Mouse (Mus musculus) common myeloid progenitor, adult 5-6 weeks (primary cell): Measurements from ENCODE around the gene Rbfox3. TPM values are rescaled to one million over a fixed set of nuclear protein-coding genes. Genes with fewer than 3 reads are reported as not detected.

ENCODE experiments used
- ATAC-seq: replicated peaks from 2 replicates; pipeline ENCODE4 v1.8.0; 2016; ENCODE audit warnings: low read depth, mild to moderate bottlenecking, moderate TSS enrichment, inconsistent platforms; ENCODE audit not compliant: poor library complexity, severe bottlenecking
- total RNA-seq: library from RNA; stranded (forward); fragments of 200-1000, 187-1606 nt; gene quantifications from 2 replicates; pipeline ENCODE4 v1.2.3, GENCODE M21; 2017

Rbfox3 gene
- total RNA-seq, 1 experiment from 2014 or later = not detected

- no peak for ATAC-seq
Observed at GRCm38 (mm10) chr11:118473161-118473560, 438.2 kb downstream of the Rbfox3 start.

DNA sequence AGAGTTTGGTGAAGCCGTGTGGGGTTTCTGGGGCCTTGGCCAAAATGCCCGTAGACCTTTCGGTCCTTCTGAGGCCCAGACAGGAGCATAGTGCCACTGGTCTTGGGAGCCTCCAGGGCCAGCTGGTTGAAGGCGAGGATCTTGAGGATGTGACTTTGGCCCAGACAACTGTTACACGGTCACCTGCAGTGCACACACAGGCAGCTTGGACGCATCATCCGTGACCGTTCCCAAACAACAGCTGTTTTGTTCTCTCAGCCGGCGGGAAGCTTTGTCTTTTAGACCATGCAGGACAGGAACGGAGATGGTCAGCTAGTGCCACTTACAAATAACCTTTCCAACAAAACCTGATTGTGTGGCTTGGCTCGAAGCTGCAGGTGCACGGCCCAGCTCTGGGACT is 439.7 kb downstream of the Rbfox3 start:
- ATAC-seq = no peak

DNA sequence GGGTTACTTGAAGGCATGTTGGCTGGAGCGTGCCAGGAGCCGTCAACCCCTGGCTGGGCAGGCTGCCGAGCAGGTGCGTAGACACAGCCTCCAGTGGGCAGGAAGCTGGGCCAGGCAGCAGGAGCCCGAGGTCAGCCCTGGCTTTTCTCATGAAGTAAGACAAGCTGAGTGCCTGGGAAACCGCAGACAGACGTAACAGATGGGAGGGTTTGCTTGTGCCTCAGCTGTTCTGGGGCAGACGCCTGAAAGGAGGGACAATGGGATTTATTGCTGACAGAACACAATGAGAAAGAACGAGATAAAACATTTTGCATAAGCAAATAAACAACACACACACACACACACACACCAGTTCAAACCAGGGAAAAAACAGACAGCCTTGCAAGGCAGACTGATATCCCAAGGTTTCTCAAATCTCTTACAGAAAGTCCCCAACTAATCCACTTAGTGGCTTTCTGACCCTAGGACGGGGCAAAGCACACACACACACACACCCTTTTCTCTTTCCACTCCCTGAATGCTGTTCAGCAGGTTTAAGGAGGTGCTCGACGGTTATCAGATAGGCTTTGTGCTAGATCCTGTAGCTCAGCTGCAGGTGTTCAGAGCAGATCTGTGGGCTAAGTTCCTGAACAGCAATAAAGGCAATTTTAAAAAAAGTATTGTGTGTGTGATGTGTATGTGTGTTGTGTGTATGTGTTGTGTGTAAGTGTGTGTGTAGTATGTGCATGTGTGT is 441.0 kb downstream of the Rbfox3 start:
- peak; percentile 79 for ATAC-seq

DNA sequence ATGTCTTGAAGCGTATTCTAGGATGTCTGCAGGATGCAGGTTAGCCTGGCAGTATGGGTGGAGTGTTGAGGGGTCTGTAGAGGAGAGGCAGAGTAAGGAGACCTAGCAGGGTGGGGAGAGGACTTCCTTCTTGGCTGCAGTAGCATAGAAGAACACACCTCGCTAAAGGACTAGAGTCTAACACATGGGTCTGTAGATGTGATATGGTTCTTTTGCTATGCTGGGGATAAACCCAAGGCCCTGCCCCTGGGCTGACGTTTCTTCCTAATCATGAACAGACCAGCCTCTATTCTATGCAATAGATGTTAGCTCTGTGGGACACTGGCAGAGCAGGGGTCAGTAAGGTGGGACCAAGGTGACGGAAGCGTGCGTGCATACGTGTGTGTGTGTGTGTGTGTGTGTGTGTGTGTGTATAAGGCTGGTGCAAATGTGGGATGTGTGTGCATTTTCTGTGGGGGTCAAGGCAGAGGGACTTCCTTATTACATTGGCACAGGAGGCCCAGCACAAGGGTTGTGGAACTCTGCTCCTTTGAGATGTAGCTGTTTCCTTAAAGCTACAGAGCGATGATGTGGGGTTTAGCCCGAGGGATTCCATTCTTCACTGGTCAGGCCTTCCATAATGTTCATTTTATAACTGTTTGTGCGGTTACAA is 441.8 kb downstream of the Rbfox3 start:
- no peak for ATAC-seq

GRCm38 (mm10) chr11:118467441-118468035 is 443.9 kb downstream of the Rbfox3 start:
- peak; percentile 49 for ATAC-seq

GRCm38 (mm10) chr11:118460280-118460679 is 451.1 kb downstream of the Rbfox3 start:
- ATAC-seq = no peak

GRCm38 (mm10) chr11:118459536-118459935 is 451.9 kb downstream of the Rbfox3 start:
- ATAC-seq = peak; percentile 51

GRCm38 (mm10) chr11:118459051-118459450 is 452.3 kb downstream of the Rbfox3 start:
- peak; percentile 59 for ATAC-seq

DNA sequence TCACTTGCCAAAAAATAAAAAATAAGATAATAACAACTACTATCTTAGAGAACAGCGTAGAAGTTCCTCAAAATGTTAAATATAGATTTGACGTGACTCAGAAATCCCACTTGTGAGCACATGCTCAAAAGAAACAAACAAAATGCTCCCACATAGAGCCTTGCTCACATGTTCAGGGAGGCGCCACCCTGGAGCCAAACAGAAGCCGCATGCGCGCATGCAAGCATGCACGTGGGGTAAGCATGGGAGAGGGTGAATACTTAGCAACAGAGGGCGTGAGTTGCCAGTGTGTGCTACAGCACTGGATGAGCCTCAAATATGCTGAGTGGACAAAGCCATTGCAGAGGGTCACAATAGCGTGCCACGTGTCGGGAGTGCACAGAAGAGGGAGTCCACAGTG is 454.5 kb downstream of the Rbfox3 start:
- no peak for ATAC-seq

DNA sequence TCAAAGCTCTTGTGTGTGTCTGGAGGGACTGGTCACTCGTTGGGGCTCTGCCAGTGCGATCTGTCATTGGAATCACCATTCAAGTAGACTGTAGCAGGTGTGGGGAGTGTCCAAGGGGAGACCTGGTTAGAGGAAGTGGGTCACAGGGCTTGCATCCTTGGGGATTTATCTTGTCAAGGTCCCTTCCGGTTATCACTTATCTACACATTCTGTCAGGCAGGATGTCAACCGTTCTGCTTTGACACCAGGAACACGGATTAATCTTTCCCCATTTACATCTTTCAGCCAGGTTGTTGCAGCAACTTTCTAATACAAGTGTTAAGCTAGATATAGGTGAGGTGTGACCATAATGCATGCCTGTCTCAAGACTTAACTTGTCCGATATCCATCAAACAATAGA is 455.6 kb downstream of the Rbfox3 start:
- no peak for ATAC-seq

GRCm38 (mm10) chr11:118453886-118454671 is 457.3 kb downstream of the Rbfox3 start:
- no peak for ATAC-seq

DNA sequence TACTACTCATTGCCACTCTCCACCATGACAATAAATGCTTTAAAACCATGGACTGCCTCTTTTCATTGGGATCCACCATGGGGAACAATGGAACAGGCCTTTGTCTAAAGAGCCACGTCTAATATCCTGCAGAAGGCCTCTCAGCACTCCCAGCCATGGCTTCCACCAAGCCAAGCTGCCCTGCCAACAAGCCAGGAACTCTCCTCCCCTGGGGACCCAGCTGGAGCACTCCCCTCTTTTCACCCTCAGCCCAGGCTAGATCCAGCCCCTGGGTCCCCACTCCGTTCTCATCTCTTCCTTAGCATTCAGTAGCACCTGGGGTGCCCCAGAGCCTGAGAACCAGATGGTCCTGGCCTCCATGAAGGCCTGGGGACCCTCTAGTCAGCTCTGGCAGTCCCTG is 458.4 kb downstream of the Rbfox3 start:
- no peak for ATAC-seq

DNA sequence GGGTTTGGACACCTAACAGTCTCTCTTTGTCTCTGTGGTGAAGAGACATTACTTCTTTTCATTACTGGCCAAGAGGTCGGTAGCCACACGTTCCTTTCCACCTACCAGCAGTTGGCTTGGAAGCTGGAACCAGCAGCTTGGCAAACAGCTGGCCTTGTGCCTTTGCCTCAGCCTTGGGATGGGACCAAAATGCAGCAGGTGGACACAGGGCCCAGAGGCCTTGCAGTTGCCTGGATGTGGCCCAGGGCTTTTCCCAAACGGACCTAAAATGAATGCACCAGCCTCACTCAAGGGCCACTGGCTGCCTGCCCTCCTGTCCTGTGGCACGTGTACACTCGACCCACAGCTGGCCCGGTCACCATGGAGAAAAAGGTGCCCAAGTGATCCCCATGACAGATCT is 460.2 kb downstream of the Rbfox3 start:
- no peak for ATAC-seq

- no peak for ATAC-seq
Observed at GRCm38 (mm10) chr11:118448385-118448784, 463.0 kb downstream of the Rbfox3 start.

- ATAC-seq = no peak
Observed at GRCm38 (mm10) chr11:118447346-118447745, 464.1 kb downstream of the Rbfox3 start.

- ATAC-seq = peak; percentile 87
Observed at GRCm38 (mm10) chr11:118445843-118446242, 465.6 kb downstream of the Rbfox3 start.

DNA sequence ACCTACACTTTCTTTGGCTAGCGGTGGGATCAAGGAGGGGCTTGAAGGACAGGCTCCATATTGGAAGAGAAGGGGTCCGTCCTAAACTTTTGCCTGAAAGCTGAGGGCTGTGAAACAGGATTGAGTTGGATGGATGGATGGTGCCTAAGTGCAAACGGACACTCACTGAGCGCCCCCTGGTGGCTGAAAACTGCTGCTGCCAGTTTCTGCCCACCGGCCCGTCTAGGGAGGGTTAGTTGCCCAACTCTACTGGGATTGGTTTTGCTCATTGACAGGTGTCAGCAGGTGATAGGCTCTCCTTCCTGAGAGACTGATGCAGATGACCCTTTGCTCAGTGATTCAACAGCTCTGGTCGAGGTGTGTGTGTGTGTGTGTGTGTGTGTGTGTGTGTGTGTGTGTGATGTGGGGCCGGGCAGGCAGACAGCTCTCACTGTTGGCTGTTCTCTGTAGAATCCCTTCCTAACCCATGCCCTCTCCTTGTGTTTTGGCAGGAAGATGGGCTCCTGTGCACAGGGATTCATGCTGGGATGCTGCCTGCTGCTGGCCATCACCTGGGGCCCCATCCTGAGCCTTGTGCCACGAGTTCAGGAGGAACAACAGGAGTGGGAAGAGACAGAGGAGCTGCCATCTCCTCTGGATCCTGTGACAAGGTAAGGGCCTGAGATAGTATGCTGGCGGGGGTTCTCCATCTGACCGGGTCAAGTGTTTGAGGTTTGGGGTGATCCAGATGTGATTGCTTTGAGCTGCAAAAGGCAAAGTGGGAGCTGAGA is 468.0 kb downstream of the Rbfox3 start:
- ATAC-seq = peak; percentile 64; the same call in 1 of the 2 replicates

DNA sequence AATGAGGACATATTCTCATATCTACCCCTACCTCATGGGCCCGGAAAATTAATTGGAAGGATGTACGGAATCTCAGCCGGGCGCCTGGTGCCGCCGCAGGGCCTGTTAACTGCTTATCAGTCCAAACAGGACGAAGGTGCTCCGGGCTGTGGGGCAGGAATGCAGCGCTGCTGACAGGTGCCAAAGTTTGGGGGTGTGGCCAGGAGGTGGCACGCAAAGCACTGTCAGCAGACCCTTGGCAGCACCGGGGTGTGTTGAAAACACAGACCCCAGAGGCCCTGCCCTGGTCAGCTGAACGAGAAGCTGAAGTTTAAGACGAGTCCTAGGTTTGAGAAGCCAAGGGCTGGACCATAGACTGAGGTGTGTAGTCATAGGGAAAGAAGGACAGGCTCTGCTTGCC is 468.7 kb downstream of the Rbfox3 start:
- ATAC-seq = no peak
